Mouse (Mus musculus): Measurements from ENCODE around the gene Fam160a1. TPM values are rescaled to one million over a fixed set of nuclear protein-coding genes. Genes with fewer than 3 reads are reported as not detected.

The Fam160a1 gene
- polyA plus RNA-seq (2012; rRNA removed), result 6.5 and 7.7 TPM in 2 replicates

DNA sequence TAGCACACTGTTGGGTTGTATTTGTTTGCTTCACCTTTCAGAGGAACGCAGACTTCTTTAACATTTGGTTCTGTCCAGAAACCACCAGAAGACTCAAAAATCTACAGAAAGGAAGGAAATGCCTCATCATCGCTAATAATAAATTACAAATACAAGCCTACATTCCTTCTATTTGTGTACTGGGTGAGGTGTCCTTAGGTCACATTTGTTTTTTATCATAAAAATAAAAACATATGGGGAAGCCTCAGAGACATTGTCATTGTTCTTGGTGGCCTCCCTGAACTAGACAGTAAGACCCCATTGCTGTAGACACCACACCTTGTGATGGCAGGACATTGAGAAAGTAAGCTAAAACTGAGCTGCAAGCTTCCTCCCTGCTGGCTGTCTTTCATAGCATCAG is at the start of gene Fam160a1:
Gene Fam160a1, minus strand, starts transcription at position 101 of the 400 bp plus-strand sequence.
- no peak for DNase-seq (ENCODE audit: low spot score)

DNA sequence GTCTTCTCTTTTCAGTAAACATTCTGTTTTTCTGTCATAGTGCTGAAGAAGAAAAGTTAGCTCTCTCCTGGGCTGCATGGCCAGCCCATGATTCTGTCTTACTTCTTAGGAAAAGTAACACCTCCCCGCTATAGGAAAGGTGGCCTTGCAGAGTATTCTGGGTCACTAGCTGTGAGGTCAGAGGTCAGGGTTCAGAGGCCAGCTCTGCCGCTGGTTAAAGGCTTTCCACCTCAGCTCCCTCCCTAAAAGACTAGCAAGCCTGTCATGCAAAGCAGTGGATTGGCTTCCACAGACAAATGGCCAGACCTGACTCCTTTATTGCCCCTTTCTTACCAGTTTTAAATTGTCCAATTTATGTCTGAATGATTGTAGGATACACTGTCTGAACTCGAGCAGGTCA is 46.9 kb upstream of the Fam160a1 start:
- DNase-seq (ENCODE audit: low spot score), result no peak

DNA sequence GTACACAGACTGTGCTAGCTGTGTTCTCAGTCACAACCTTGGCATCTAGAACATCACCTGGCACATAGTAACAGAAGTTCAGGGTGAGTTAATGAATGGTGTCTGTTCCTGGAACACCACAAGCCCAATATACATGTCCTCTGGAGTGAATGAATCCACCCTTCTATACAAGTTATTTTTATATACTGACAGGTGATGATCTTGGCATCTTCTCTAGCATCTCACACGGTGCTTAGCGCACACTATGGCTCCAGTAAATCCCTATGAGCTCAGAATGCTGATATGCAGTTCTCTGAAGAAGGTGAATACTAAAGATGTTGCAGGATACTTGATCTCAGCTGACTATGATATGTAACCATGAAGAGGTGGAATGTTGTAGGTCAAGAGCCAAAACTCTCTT is 45.8 kb upstream of the Fam160a1 start:
- DNase-seq (ENCODE audit: low spot score), result no peak

DNA sequence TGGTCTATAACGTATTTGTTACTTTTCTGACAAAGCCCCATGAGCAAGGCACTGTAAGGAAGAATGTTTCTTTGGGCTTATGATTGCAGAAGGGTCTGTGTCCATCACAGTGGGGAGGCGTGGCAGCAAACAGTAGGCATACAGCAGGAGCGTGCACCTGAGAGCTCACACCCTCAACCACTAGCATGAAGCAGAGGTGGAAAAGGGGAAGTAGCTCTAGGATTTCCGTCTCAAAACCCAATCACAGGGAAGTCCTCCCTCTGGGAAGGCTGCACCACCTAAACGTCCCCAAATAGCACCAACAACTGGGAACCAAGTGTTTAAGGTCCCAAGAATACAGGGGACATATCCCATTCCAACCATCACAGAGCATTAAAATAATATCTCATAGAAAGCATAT is 43.9 kb upstream of the Fam160a1 start:
- DNase-seq (ENCODE audit: low spot score), result no peak

DNA sequence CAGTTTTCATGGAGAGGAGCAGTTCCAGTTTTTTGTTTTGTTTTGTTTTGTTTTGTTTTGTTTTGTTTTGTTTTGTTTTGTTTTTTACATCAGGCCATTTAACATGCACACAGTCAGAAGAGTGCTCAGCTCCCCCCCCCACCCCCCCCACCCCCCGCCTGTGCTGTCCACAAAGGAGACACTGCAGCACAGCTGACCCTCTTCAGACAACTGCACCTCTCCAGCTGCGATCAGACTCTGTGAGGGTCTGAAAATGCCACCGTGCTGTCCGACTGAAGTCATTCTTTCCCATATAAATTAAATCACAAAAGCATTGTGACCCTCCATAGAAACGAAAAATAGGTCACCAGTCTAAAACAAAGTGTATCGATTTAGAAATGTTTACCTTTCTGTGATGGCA is 42.2 kb upstream of the Fam160a1 start:
- no peak for DNase-seq (ENCODE audit: low spot score)

DNA sequence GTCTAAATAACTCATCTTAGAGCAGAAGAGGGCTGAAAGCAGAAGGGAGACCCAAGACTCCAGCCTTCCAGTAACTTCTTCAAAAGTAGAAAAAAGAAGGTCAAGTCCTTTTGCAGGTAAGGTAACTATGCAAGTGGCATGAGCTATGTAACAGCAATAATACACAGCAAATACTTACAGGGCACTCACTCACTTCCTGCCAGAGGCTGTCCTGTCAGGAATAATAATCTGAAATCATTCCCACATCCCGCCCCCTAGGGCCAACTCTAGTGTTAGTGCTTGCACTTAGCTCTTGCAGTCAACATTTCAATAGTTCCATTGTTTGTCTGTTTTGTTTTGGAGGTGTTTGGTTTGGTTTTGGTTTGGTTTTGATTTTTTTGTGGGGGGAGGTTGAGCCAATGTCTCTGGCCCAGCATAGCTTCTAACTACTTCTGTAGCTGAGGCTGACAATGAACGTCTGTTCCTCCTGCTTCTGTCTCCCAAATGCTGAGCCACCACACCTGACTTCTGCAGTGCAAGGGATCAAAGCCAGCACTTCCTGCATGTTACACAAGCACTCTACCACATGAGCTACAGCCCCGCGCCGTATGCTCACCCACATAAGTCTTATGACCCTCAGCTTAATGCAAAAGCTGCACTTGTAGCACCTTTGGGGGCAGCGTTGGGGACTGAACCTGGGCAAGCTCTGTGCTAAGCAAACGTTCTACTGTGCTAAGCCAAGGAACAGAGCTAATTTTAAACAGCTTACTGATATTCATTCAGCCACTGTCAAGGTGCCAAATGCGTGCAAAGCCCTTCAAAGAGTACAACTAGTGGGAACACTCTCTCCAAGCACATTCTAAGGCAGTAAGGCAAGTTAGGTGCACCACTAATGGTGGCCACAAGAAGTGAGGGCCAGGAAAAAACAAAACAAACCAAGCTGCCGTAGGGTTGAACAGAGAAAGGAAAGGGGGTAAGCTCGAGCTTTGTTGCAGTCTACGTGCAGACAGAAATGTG is 41.3 kb upstream of the Fam160a1 start:
- DNase-seq (ENCODE audit: low spot score), result no peak

DNA sequence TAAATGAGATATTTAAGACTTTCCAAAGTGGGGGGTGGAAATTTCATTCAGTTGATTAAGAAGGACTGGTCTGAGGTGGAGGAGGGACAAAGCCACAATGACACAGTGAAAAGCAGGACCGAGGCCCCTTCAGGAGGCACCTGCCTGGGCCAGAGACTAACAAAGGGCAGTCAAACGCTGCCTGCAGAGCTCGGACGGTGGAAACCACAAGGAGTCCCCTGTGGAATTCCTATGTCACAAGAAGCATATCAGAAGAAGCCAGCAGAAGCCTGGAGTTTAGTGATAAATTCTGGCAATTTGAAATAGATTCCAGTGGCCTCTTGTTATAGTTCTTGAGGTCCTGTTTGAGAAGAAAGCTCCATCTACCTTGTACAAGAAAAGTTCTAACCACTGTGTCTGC is 40.0 kb upstream of the Fam160a1 start:
- DNase-seq (ENCODE audit: low spot score), result no peak

DNA sequence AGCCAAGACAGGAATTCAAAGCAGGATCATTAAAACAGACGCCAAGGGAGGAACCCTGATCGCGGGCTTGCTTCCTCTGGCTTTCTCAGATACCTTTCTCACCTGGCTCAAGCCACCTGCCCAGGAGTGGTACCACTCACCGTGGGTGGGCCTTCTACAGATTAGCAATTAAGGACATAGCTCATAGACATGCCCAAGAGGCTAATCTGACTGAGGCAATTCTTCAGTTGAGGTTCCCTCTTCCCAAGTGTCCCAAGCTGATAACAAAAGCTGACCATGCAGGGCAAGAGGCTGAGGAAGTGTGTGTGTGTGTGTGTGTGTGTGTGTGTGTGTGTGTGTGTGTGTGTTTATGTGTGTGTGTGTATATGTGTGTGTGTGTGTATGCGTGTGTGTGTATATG is 38.9 kb upstream of the Fam160a1 start:
- no peak for DNase-seq (ENCODE audit: low spot score)

DNA sequence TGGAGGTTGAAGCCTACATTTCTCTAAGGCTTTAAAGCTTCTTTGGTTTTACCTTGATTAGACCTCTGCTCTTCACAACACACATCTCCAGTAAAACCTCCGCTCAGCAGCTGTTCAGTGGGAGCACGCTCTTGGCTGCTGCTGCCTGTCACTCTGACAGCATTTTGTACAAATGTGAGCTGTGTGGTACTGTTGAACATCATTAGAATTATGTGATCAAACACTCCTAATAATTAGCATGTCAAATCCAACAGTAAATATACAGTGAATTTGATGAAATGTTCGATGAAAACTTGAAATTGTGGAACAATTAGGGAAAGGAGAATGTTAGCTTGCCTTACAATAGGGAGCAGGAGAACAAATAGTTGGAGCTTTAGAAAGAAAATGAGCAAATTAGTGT is 38.0 kb upstream of the Fam160a1 start:
- DNase-seq (ENCODE audit: low spot score), result no peak

DNA sequence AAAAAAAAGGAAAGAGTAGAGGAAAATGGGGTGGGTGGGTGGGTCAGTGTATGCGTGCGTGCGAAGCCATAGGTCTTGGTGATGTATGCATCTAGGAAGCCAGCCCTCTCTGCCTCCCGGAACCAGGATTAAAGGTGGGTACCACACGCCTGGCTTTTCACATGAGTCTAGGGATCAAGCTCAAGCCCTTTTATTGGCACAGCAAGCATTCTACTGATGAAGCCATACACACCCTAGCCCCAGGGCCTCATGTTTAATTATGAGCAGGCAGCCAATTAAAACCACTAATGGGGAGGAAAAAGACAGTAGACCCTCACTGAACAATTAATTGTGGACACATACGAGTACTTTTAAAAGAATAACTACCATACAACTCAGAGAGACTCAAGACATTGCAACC is 37.1 kb upstream of the Fam160a1 start:
- no peak for DNase-seq (ENCODE audit: low spot score)

DNA sequence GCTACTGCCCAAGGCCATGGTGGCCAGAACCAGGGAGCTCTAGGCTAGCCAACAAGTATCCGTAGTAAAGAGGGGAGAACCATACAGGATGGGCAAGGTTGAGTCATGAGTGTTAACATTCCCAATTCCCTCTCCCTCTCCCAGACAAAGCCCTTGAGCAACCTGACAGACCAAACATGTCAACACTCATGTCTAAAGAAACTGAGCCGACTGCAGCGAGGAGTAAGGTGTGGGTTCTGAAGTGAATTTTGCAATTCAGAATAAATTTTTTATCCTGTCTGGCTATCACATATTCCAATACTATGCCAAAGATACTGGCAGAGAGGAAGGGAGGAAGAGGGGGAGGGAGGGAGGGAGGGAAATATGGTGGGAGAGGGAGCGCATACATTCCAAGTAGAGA is 36.6 kb upstream of the Fam160a1 start:
- no peak for DNase-seq (ENCODE audit: low spot score)

DNA sequence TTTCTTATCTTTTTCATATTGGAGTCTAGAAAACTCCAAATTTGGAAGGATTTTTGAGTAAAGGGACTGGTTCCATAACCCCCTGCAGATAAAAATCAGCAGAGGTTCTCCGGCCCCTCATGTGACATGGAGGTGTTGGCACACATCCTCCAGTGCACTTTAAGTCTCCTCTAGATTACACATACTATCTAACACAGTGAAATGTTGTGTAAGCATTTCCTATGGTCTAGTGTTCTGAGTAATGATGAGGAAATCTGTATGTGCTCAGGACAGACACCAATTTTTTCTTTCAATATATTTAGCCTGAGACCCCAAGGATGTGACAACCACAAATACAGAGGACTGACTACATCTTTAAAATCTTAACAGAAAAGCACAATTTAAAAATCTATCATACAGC is 33.0 kb upstream of the Fam160a1 start:
- DNase-seq (ENCODE audit: low spot score), result no peak

DNA sequence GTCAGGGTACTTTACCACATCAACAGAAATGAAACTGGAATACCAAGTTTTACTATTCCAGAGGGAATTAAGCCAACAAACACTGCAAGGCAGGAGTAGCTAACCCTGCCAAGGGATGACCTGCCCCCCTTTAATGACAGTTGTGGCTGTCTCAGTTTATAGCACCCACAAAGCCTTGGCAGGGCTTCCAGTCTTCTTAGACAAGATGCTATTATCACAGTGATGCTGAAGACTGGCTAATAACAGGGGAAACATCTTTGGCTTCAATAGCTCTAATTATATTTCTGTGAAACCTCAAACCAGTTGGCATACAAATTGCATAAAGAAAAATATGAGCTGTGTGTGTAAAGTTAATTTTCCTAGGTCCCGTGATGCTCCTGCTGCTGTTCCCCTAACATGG is 29.2 kb upstream of the Fam160a1 start:
- DNase-seq (ENCODE audit: low spot score), result no peak

DNA sequence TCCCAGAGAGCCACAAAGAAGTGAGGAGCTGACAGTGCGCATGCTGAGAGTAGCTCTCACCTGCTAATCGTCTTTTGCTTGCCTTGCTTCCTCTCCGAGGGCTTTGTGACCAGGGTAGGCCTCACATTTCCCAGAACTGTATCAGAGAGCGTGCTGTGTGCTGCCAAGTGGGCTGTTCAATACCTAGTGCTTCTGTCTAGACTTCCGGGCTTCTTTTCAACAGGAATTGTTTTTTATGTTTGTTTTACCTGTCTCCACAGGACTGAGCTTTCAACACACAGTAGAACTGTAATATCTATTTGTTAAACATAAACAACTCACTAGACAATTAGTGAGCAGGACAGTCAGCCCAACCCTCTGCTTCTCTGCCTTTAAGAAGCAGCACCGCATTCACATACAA is 28.2 kb upstream of the Fam160a1 start:
- no peak for DNase-seq (ENCODE audit: low spot score)

DNA sequence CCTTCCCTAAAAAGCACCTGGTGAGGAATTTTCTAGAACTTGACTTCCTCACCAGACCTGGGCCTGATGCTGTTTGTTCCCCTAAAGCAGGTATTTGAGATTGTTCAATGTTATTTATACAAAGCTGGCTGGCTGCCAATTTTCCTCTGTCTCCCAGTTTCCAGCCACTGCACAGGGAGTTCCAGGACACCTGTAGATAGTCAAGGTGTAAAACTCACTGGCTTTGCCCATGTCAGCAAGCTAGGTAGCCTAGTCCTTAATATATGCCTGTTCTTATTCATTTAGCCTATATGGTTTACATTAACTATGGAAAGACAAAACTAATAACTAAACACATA is 25.8 kb upstream of the Fam160a1 start:
- DNase-seq (ENCODE audit: low spot score), result no peak

DNA sequence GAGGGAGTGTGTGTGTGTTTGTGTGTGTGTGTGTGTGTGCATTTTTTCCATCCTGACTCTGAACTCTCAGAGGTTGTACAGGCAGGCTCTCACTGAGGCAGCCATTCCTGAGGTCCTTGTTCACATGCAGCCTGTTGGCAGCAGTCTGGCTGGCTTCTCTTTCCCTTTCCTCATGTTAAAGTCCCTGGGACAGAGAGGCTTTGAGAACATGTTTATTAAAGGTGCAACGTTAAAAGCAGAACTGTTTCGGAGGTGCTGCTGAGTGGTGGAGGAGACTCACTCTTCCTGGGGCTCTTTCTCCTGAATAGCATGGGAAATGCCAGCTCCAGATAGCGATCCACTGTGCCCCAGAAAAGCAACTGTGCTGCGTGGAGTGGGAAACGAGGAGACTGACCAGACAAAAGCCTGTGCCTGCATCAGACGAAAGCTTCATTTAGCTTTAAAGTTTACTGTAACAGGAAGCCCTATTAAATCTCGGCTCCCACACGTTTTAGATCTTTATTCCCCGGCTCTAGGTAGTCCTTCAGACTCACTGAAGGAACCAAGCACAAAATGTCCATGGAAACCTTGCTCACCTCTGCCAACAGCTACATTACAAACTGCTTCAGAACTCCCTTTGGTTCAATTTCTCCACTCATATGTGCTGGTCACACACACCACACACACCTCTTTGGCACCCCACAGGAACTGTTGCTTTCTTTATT is 25.2 kb upstream of the Fam160a1 start:
- no peak for DNase-seq (ENCODE audit: low spot score)

DNA sequence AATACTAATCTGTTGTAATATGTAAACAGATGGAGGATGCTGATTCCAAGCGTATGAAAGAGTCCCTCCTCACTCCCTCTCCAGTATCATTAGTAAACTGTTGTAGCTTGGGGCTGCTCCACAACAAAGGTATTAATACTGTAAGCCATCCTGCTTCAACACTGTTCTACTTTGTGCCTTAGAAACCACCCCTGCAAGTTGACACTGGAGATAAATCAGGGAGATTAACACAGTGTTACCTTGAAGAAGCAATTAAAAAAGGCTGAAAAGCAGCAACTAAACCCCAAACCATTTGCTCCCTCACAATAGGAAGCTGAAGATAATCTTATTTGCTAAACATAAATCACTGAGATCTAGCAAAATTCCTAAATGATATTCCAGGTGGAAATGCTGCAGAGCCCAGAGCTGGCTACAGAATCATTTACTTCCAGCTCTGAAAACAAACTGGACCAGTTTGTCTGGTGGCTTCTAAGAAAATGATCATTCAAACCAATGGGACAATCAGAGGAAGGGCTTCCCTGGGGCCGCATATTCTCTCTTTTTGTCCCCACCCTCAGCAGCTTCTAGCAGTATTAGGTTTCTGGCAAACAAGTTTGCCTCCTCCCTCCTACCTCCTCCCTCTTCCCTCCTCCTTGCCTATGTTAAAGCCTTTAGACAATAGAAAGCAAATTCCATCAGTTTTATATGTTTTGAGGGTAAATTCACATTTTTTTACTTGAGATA is 24.5 kb upstream of the Fam160a1 start:
- no peak for DNase-seq (ENCODE audit: low spot score)

DNA sequence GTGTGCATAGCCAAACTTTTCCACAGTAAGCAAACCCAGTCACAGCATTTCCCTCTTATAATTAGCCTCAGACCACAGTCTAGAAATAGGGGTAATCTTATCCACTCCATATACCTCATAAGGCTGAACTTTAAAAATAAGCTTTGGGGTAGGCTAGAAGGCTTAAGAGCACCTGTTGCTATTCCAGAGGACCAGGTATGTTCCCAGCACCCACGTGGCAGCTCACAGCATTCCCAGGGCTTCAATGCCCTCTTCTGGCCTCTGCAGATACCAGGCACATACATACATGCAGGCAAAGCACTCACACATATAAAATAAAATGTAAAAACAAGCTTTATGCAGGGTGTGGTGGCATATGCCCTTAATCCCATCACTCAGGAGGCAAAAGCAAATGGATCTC is 16.5 kb upstream of the Fam160a1 start:
- DNase-seq (ENCODE audit: low spot score), result no peak

DNA sequence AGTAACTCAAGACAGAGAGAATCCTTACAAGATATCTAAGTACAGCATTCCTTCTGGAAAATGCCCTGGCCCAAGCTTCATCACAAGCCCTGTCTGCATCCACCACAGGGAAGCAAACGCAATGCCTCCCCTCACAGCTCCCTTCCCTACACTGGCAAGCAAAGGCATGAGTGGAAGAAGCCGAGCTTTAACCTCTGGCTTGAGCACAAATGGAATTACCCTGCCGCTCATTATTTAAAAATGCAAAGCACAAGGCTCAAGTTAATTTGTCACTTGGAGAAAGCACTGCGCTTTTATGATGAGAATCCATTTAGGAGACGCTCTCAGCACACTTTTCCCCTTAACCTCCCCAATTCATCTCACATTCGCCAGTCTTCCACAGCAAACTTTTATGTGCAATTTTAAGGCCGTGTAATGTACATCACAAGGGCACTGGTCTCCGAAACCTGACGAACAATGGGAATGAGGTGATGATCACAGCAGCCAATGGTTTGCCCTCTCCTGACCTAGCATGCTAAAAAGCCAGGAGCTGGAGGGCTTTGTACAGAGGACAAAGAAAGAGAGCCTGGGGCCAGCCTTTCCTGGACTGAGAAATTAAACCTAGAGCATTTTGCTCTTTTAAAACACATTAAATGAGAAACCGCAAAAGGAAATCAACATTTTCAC is 15.5 kb upstream of the Fam160a1 start:
- DNase-seq (ENCODE audit: low spot score), result no peak

DNA sequence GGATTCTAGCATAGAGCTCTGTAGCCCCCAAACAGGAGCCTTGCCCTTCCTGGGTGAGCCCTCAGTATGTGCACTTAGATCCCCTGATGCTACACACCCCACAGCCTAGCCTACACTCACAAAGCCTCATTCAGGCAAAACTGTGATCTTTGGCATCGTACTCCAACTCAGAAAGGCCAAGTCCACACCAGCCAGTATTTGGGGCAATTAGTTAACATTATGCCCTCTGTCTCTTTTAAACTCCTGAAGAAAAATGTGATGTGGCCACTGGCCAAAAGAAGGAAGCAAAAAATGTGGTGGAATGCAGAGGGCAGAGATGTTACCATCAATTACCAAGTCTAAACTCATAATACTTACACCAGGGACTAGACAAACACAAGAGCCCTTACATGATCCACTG is 14.7 kb upstream of the Fam160a1 start:
- no peak for DNase-seq (ENCODE audit: low spot score)

DNA sequence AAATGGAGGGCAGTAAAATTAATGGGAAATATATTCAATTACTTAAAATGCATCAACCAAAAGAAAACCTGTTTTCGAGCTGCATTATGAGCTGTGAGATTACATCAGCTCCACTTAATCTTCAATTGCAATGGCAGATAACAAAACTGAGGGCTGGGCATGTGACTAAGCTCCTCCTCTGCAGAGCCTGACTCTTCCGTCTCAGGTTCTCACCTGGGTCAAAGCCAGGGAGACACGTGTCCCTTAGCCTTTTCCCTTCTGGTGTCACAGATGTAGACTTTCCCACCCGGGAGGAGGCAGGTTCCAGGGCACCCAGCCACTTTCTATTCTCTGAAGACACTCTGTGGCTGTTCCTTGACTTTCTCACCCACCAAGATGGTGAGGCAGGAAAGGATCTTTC is 12.0 kb upstream of the Fam160a1 start:
- no peak for DNase-seq (ENCODE audit: low spot score)

DNA sequence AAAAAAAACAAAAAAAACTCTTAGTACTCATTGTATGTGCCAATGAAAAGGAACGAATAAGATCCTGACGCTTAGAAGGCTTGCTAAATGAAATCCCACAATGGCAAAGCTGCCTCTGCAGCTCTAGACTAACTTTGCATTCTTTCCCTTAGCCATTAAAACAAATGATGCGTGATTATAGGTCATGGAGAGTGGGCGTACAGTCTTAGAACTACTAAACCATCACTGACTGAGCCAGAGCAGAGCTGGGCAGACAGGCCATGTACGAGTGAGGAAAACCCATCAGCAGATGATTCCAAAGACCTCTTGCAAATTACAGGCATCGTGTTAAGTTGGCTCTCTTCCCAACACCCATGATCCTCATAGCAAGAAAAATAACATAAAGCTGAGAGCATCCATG is 10.7 kb upstream of the Fam160a1 start:
- no peak for DNase-seq (ENCODE audit: low spot score)

Measured in urinary bladder, adult 2 months (tissue).